Mouse (Mus musculus) left cerebral cortex, adult 18-20 months (tissue): Measurements from ENCODE around the gene Pttg1ip. TPM values are rescaled to one million over a fixed set of nuclear protein-coding genes. Genes with fewer than 3 reads are reported as not detected.

ENCODE experiments used
- DNase-seq, 2 experiments: peaks; one replicate each; pipeline ENCODE4 v3.0.0; 2021 to 2022; ENCODE audit warnings: low spot score in 2 of 2, mixed read lengths in 1 of 2
- total RNA-seq, 2 experiments: library from RNA; stranded (reverse); gene quantifications; 2 replicates each; pipeline ENCODE4 v1.2.3; 2021

The Pttg1ip gene
- total RNA-seq, 2 experiments from 2014 or later: 67.0 to 72.0 TPM

- DNase-seq: no peak
These were observed 23.8 kb downstream of the Pttg1ip start for GRCm38 (mm10) chr10:77605368-77605767.

- DNase-seq: peak; percentile 92 to 93
These were observed 24.6 kb downstream of the Pttg1ip start, which contains the start of the genes Sumo3 and Gm49325 for GRCm38 (mm10) chr10:77605908-77606826. TSS of gene Sumo3 (plus strand) at chr10:77606097. TSS of gene Gm49325 (plus strand) at chr10:77606197.

GRCm38 (mm10) chr10:77606855-77607254 is 25.3 kb downstream of the Pttg1ip start:
- DNase-seq: no peak

- no peak for DNase-seq
These were observed 25.9 kb downstream of the Pttg1ip start for GRCm38 (mm10) chr10:77607441-77607840.

GRCm38 (mm10) chr10:77608589-77608988 is 27.1 kb downstream of the Pttg1ip start:
- DNase-seq: no peak

GRCm38 (mm10) chr10:77610221-77610961 is 28.9 kb downstream of the Pttg1ip start:
- DNase-seq: no peak

- DNase-seq: no peak
These were observed 31.9 kb downstream of the Pttg1ip start for GRCm38 (mm10) chr10:77613409-77613808.

GRCm38 (mm10) chr10:77615647-77616046 is 34.1 kb downstream of the Pttg1ip start:
- no peak for DNase-seq

- no peak for DNase-seq
These were observed 34.6 kb downstream of the Pttg1ip start for GRCm38 (mm10) chr10:77616166-77616565.

- DNase-seq: no peak
These were observed 35.4 kb downstream of the Pttg1ip start for GRCm38 (mm10) chr10:77616926-77617325.

GRCm38 (mm10) chr10:77621546-77621945 is 40.0 kb downstream of the Pttg1ip start:
- DNase-seq: no peak

GRCm38 (mm10) chr10:77622055-77622988 is 40.8 kb downstream of the Pttg1ip start, which contains the start of gene Ube2g2:
TSS of gene Ube2g2 (plus strand) at chr10:77622275.
- peak; percentile 91 to 95 for DNase-seq

- DNase-seq: no peak
These were observed 41.6 kb downstream of the Pttg1ip start for GRCm38 (mm10) chr10:77623069-77623492.

GRCm38 (mm10) chr10:77623639-77624400 is 42.3 kb downstream of the Pttg1ip start:
- DNase-seq: no peak

GRCm38 (mm10) chr10:77624570-77624995 is 43.1 kb downstream of the Pttg1ip start:
- DNase-seq: peak; percentile 52 to 68

GRCm38 (mm10) chr10:77626036-77626435 is 44.5 kb downstream of the Pttg1ip start:
- no peak for DNase-seq

GRCm38 (mm10) chr10:77626591-77626990 is 45.1 kb downstream of the Pttg1ip start:
- DNase-seq: no peak

- peak; percentile 78 to 87 for DNase-seq
These were observed 46.0 kb downstream of the Pttg1ip start for GRCm38 (mm10) chr10:77627497-77627896.

- DNase-seq: no peak
These were observed 47.6 kb downstream of the Pttg1ip start for GRCm38 (mm10) chr10:77629163-77629562.

- DNase-seq: no peak
These were observed 48.5 kb downstream of the Pttg1ip start for GRCm38 (mm10) chr10:77629970-77630369.
